Mouse (Mus musculus): ENCODE results near the gene Gm2174. TPM values are rescaled to one million over a fixed set of nuclear protein-coding genes. Genes with fewer than 3 reads are reported as not detected.

Gene Gm2174
- not detected in 2 replicates for polyA plus RNA-seq (2012; rRNA removed)

- Histone ChIP-seq H3K4me3 (ENCODE audit: low read depth, low read length) (no peak within 1 kb of the TSS), H3K4me1 (ENCODE audit: control insufficient read depth, insufficient read depth, insufficient read length, low read length) (no peaks in the 10 kb centered on the region), H3K36me3 (ENCODE audit: control insufficient read depth, insufficient read depth, low read length) (no peaks in the 10 kb centered on the region), H3K27me3 (ENCODE audit: control insufficient read depth, insufficient read depth, low read length) (no peaks in the 10 kb centered on the region), H3K27ac (ENCODE audit: insufficient read depth, low read depth, low read length) (no peak within 1 kb of the TSS)
- TF ChIP-seq POLR2A (IDR thresholded peaks at IDR 0.05; ENCODE audit: low read depth, low read length) (no peak), CTCF (IDR thresholded peaks at IDR 0.05; ENCODE audit: extremely low read depth, insufficient read length, insufficient replicate concordance, low read depth, low read length) (no peak)
- 33% methylated on average over 4 of the region's 4 CpGs for WGBS
Measured at GRCm38 (mm10) chrX:56447524-56448015, at the start of gene Gm2174. Gene Gm2174, plus strand, starts transcription at chrX:56447965.

GRCm38 (mm10) chrX:56404646-56405045 lies 43.1 kb upstream of the Gm2174 start:
- TF ChIP-seq CTCF (IDR thresholded peaks at IDR 0.05; ENCODE audit: extremely low read depth, insufficient read length, insufficient replicate concordance, low read depth, low read length) (no peak), POLR2A (IDR thresholded peaks at IDR 0.05; ENCODE audit: low read depth, low read length) (no peak)
- Histone ChIP-seq H3K27ac (ENCODE audit: insufficient read depth, low read depth, low read length) (no peak overlapping the region), H3K4me3 (ENCODE audit: low read depth, low read length) (no peak overlapping the region), H3K4me1 (ENCODE audit: control insufficient read depth, insufficient read depth, insufficient read length, low read length) (no peaks in the 10 kb centered on the region), H3K27me3 (ENCODE audit: control insufficient read depth, insufficient read depth, low read length) (no peaks in the 10 kb centered on the region), H3K36me3 (ENCODE audit: control insufficient read depth, insufficient read depth, low read length) (no peaks in the 10 kb centered on the region)
- WGBS = 28% methylated on average over 2 of the region's 2 CpGs

- H3K27ac ChIP-seq (ENCODE audit: insufficient read depth, low read depth, low read length) = no peak overlapping the region
- TF ChIP-seq POLR2A (IDR thresholded peaks at IDR 0.05; ENCODE audit: low read depth, low read length) = no peak
- TF ChIP-seq CTCF (IDR thresholded peaks at IDR 0.05; ENCODE audit: extremely low read depth, insufficient read length, insufficient replicate concordance, low read depth, low read length) = no peak
- no peaks in the 10 kb centered on the region for H3K36me3 ChIP-seq (ENCODE audit: control insufficient read depth, insufficient read depth, low read length)
- no peaks in the 10 kb centered on the region for H3K27me3 ChIP-seq (ENCODE audit: control insufficient read depth, insufficient read depth, low read length)
- H3K4me1 ChIP-seq (ENCODE audit: control insufficient read depth, insufficient read depth, insufficient read length, low read length) = no peaks in the 10 kb centered on the region
- no peak overlapping the region for H3K4me3 ChIP-seq (ENCODE audit: low read depth, low read length)
- 38% methylated on average over 1 of the region's 1 CpGs for WGBS
Measured at GRCm38 (mm10) chrX:56405482-56405881, 42.3 kb upstream of the Gm2174 start.

- TF ChIP-seq CTCF (IDR thresholded peaks at IDR 0.05; ENCODE audit: extremely low read depth, insufficient read length, insufficient replicate concordance, low read depth, low read length) (no peak), POLR2A (IDR thresholded peaks at IDR 0.05; ENCODE audit: low read depth, low read length) (no peak)
- WGBS = 62% methylated on average over 5 of the region's 5 CpGs
- no peaks in the 10 kb centered on the region for H3K36me3 ChIP-seq (ENCODE audit: control insufficient read depth, insufficient read depth, low read length)
- no peaks in the 10 kb centered on the region for H3K27me3 ChIP-seq (ENCODE audit: control insufficient read depth, insufficient read depth, low read length)
- H3K27ac ChIP-seq (ENCODE audit: insufficient read depth, low read depth, low read length) = no peak overlapping the region
- no peaks in the 10 kb centered on the region for H3K4me1 ChIP-seq (ENCODE audit: control insufficient read depth, insufficient read depth, insufficient read length, low read length)
- H3K4me3 ChIP-seq (ENCODE audit: low read depth, low read length) = no peak overlapping the region
Measured at GRCm38 (mm10) chrX:56406128-56406527, 41.6 kb upstream of the Gm2174 start.

DNA sequence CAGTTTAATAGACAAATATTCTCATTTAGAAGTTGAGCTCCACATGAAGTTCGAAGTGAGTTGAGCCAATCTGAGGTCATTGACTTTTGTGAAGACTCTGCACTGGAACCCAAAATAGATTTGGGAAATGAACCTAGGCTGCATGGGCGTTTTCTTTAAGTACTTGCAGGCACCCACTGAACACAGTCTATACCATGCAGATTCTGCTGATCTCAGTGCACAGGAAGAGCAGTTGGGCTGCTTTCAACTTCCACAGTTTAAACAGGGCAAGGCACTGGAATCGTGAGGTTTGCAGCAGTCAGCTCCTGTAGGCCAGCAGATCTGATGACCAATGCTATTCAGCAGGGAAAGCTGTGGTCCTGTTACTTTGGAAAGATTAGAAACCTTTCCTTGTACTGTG lies 31.5 kb upstream of the Gm2174 start:
- no peaks in the 10 kb centered on the region for H3K27me3 ChIP-seq (ENCODE audit: control insufficient read depth, insufficient read depth, low read length)
- no peak overlapping the region for H3K27ac ChIP-seq (ENCODE audit: insufficient read depth, low read depth, low read length)
- H3K4me1 ChIP-seq (ENCODE audit: control insufficient read depth, insufficient read depth, insufficient read length, low read length) = no peaks in the 10 kb centered on the region
- no peaks in the 10 kb centered on the region for H3K36me3 ChIP-seq (ENCODE audit: control insufficient read depth, insufficient read depth, low read length)
- 51% methylated on average over 3 of the region's 3 CpGs for WGBS
- no peak for TF ChIP-seq CTCF (IDR thresholded peaks at IDR 0.05; ENCODE audit: extremely low read depth, insufficient read length, insufficient replicate concordance, low read depth, low read length)
- TF ChIP-seq POLR2A (IDR thresholded peaks at IDR 0.05; ENCODE audit: low read depth, low read length) = no peak
- no peak overlapping the region for H3K4me3 ChIP-seq (ENCODE audit: low read depth, low read length)

- no peaks in the 10 kb centered on the region for H3K36me3 ChIP-seq (ENCODE audit: control insufficient read depth, insufficient read depth, low read length)
- H3K4me1 ChIP-seq (ENCODE audit: control insufficient read depth, insufficient read depth, insufficient read length, low read length) = no peaks in the 10 kb centered on the region
- WGBS = 68% methylated on average over 4 of the region's 4 CpGs
- no peak overlapping the region for H3K27ac ChIP-seq (ENCODE audit: insufficient read depth, low read depth, low read length)
- TF ChIP-seq CTCF (IDR thresholded peaks at IDR 0.05; ENCODE audit: extremely low read depth, insufficient read length, insufficient replicate concordance, low read depth, low read length) = no peak
- no peak for TF ChIP-seq POLR2A (IDR thresholded peaks at IDR 0.05; ENCODE audit: low read depth, low read length)
- no peaks in the 10 kb centered on the region for H3K27me3 ChIP-seq (ENCODE audit: control insufficient read depth, insufficient read depth, low read length)
- H3K4me3 ChIP-seq (ENCODE audit: low read depth, low read length) = no peak overlapping the region
Measured at GRCm38 (mm10) chrX:56417541-56417940, 30.2 kb upstream of the Gm2174 start.

DNA sequence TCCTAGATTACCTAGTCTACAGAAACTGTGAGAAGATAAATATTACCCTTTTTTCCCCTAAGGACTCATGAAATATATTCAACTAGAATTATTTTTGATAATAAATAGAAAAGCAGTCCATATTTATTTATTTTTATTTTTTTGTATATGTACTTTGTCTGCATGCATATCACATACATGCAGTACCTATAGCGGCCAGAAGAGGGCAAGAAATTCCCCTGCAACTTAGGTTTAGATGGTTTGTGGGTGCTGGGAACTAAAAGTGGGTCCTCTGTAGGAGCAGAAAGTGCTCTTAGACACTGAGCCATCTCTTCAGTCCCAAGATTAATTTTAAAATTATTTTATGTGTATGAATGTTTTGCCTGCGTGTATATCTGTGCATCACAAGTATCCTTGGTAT lies 17.2 kb upstream of the Gm2174 start:
- no peak overlapping the region for H3K27ac ChIP-seq (ENCODE audit: insufficient read depth, low read depth, low read length)
- TF ChIP-seq POLR2A (IDR thresholded peaks at IDR 0.05; ENCODE audit: low read depth, low read length) (no peak), CTCF (IDR thresholded peaks at IDR 0.05; ENCODE audit: extremely low read depth, insufficient read length, insufficient replicate concordance, low read depth, low read length) (no peak)
- WGBS = 55% methylated on average over 2 of the region's 2 CpGs
- no peaks in the 10 kb centered on the region for H3K36me3 ChIP-seq (ENCODE audit: control insufficient read depth, insufficient read depth, low read length)
- H3K4me3 ChIP-seq (ENCODE audit: low read depth, low read length) = no peak overlapping the region
- no peaks in the 10 kb centered on the region for H3K27me3 ChIP-seq (ENCODE audit: control insufficient read depth, insufficient read depth, low read length)
- no peaks in the 10 kb centered on the region for H3K4me1 ChIP-seq (ENCODE audit: control insufficient read depth, insufficient read depth, insufficient read length, low read length)
